Mouse (Mus musculus) stomach, postnatal 0 days (tissue): ENCODE measurements at regions not wholly inside any gene's neighbourhood (a gene's known extent, or its start where the extent isn't known, plus 50 kb on each side); places are given as distances from the start of the nearest gene placed in this dataset.

Experiments used
- ATAC-seq: fragments of 200-750 bp; cut with Nextera tagmentation; 2 replicates; pipeline ENCODE4 v1.8.0; 2017; ENCODE audit not compliant: low FRiP score, low TSS enrichment
- DNase-seq: peaks from one replicate; pipeline ENCODE4 v3.0.0-alpha.2; 2016; ENCODE audit warnings: low spot score
- H3K27ac ChIP-seq: fragments of 300-500 bp; sonication (generic); replicated peaks from 2 replicates; pipeline ENCODE4 v1.5.1; 2014; ENCODE audit warnings: mild to moderate bottlenecking, control low read depth
- H3K27me3 ChIP-seq: fragments of 300-500 bp; sonication (generic); 2 replicates; pipeline ENCODE4 v1.6.1; 2014; ENCODE audit warnings: low read length; ENCODE audit not compliant: control insufficient read depth, insufficient read depth
- H3K36me3 ChIP-seq: fragments of 300-500 bp; sonication (generic); 2 replicates; pipeline ENCODE4 v1.6.1; 2014; ENCODE audit warnings: low read length, mixed read lengths; ENCODE audit not compliant: control insufficient read depth, insufficient read depth
- H3K4me1 ChIP-seq: fragments of 300-500 bp; sonication (generic); replicated peaks from 2 replicates; pipeline ENCODE4 v1.6.1; 2014; ENCODE audit warnings: antibody characterized with exemption; ENCODE audit not compliant: control insufficient read depth, insufficient read depth
- H3K4me2 ChIP-seq: fragments of 300-500 bp; sonication (generic); replicated peaks from 2 replicates; pipeline ENCODE4 v1.6.1; 2014; ENCODE audit warnings: low read depth, mild to moderate bottlenecking, control low read depth, moderate library complexity
- H3K4me3 ChIP-seq: fragments of 300-500 bp; sonication (generic); 2 replicates; pipeline ENCODE4 v1.5.1; 2014; ENCODE audit warnings: low read depth, low read length, control low read depth
- H3K9ac ChIP-seq: fragments of 300-500 bp; sonication (generic); 2 replicates; pipeline ENCODE4 v1.6.1; 2014; ENCODE audit warnings: mild to moderate bottlenecking, low read length, control low read depth, mixed read lengths
- H3K9me3 ChIP-seq: fragments of 300-500 bp; sonication (generic); 2 replicates; pipeline ENCODE4 v1.6.1; 2016; ENCODE audit warnings: low read length; ENCODE audit not compliant: control insufficient read depth
- CTCF ChIP-seq: IDR thresholded peaks from 2 replicates; pipeline ENCODE4 v1.5.1; 2016; ENCODE audit warnings: antibody characterized with exemption, low read depth, mild to moderate bottlenecking, moderate library complexity
- EP300 ChIP-seq: optimal IDR thresholded peaks from 2 replicates; pipeline ENCODE3; 2016; ENCODE audit warnings: antibody characterized with exemption
- WGBS: fragments of 180-500 bp; shearing (Covaris S2); extraction: QIAGEN DNeasy Blood & Tissue Kit; methylation state at CpG from one replicate; pipeline ENCODE4 v1.1.7; 2014; 5-methylcytosine and 5-hydroxymethylcytosine counted together

DNA sequence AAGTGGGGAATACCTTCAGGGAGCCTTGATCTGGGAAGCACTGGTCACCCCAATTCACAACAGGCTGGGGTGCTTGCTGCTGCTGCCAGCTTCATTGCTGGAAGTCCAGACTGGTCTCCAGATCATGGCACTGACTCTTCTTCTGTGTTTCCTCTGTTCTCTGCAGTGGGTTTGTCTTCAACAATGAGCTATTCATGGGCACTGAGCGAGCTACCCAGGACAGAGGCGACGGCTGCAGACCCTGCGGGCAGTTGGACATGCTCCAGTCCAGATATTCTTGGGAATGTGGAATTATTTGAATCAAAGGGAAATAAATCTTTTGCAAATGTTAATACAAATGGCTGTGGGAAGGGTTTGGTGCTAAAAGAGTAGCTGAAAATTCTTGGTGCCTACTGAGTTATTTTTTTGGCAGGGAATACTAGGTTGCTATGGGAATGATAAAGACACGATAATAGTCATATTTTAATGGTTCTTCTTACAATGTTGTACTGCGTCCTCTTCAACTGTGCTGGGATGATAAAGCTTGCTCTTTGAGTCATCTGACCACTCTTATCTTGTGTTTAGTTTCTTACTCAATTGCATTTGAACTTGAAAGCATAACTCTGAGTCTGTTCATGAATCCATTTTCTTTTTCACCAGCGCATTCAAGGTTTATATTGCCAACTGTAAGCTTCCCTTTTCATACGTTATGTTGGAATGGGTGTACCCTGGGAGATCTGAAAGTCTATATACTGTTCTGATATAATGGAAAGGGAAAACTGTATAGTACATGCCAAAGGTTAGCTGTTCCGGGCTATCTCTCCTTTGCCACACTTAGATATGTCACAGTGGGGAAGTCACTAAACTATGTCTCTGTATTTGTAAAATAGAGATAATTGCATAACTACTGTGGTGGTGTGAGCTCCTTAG is 120.1 kb upstream of the Map3k1 start:
- no peaks in the 10 kb centered on the region for H3K4me1 ChIP-seq
- no peaks in the 10 kb centered on the region for H3K27me3 ChIP-seq
- H3K4me3 ChIP-seq: no peak overlapping the region
- 63% methylated on average over 9 of the region's 9 CpGs for WGBS
- no peaks in the 10 kb centered on the region for H3K9me3 ChIP-seq
- ATAC-seq: peak; percentile 76
- H3K4me2 ChIP-seq: no peak overlapping the region
- no peak for DNase-seq
- H3K36me3 ChIP-seq: no peaks in the 10 kb centered on the region
- H3K27ac ChIP-seq: no peak overlapping the region
- no peak overlapping the region for H3K9ac ChIP-seq
- no peak for TF ChIP-seq EP300
- no peak for TF ChIP-seq CTCF

DNA sequence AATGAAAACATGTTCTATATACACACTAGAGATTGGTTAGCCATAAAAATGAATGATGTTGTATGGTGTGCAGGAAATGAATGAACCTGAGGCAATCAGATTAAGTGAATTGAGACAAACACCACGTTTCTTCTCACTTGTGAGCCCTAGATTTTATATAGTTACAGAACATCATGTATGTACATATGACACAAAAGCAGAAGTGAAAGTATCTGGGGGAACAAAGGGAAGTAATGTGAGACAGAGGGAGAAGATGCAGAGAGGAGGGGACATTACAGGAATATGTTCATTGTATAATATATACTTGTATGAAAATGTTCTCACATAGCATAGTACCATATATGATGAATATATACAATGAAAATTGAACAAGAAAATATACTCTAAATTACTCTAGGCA is 121.1 kb upstream of the Map3k1 start:
- 56% methylated on average over 1 of the region's 1 CpGs for WGBS
- no peaks in the 10 kb centered on the region for H3K27me3 ChIP-seq
- no peak for ATAC-seq
- H3K4me2 ChIP-seq: no peak overlapping the region
- no peak for DNase-seq
- no peak for TF ChIP-seq EP300
- no peak for TF ChIP-seq CTCF
- no peaks in the 10 kb centered on the region for H3K4me1 ChIP-seq
- H3K4me3 ChIP-seq: no peak overlapping the region
- no peaks in the 10 kb centered on the region for H3K9me3 ChIP-seq
- no peak overlapping the region for H3K9ac ChIP-seq
- H3K27ac ChIP-seq: no peak overlapping the region
- H3K36me3 ChIP-seq: no peaks in the 10 kb centered on the region

DNA sequence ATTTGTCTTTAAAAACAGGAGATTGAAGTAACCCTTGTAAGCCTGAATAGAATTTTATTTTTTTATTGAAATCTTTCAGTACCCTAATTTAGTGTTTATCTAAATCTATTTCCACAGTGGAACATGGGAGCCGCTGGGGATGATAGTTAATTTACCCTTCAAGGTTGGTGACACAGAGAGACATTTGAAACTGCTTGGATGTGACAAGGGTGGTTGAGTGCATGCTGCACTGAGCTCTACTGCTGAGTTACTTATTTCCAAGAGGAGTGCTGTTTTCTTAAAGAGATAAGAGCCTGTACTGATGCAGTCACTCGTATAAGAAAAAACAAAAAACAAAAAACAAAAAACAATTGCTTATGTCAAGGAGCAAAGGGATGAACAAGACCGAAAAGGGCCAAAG is 123.7 kb upstream of the Map3k1 start:
- Histone ChIP-seq H3K4me3 (no peak overlapping the region), H3K9me3 (no peaks in the 10 kb centered on the region), H3K27ac (no peak overlapping the region), H3K9ac (no peak overlapping the region), H3K27me3 (no peaks in the 10 kb centered on the region), H3K36me3 (no peaks in the 10 kb centered on the region), H3K4me1 (peaks cover 4% of the 10 kb centered on the region; the same call in 1 of the 2 replicates), H3K4me2 (no peak overlapping the region)
- DNase-seq: no peak
- WGBS: 84% methylated on average over 3 of the region's 3 CpGs
- TF ChIP-seq CTCF: no peak
- TF ChIP-seq EP300: no peak
- ATAC-seq: no peak

DNA sequence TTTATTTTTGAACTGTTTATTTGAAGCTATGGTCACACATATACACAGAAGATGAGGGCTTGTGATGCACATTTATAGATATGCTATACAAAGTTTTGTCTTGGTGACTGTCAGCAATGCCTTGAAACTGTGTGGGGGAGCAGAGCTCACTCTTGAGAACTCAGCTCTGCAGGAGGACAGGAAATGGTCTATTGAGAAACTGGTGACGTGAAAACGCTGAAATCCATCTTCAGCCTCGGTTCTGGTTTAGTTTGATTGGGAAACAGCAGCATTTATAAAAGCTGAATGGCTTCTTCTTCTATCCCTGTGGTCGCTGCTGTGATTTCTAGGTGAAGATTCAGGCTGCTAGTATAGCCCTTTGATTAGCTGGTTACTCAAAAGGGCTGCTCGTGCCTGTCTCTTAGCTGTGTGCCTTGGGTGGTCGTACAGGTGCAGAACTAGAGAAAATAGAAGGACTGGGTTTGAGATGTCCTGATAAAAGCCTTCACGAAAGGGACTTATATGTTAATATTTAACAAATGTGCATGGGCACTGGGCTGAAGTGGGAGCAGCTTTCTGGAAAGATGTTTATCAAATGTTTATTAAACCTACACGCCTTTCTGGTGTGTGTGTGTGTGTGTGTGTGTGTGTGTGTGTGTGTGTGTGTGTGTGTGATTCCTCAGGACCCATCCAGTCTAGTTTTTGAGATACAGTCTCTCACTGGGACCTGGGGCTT is 124.9 kb upstream of the Map3k1 start:
- Histone ChIP-seq H3K4me3 (no peak overlapping the region), H3K9me3 (no peaks in the 10 kb centered on the region), H3K9ac (no peak overlapping the region), H3K4me1 (peaks cover 4% of the 10 kb centered on the region; the same call in 1 of the 2 replicates), H3K4me2 (no peak overlapping the region), H3K27me3 (no peaks in the 10 kb centered on the region), H3K27ac (no peak overlapping the region), H3K36me3 (no peaks in the 10 kb centered on the region)
- ATAC-seq: no peak
- no peak for DNase-seq
- 46% methylated on average over 8 of the region's 8 CpGs for WGBS
- TF ChIP-seq EP300 (no peak), CTCF (no peak)

DNA sequence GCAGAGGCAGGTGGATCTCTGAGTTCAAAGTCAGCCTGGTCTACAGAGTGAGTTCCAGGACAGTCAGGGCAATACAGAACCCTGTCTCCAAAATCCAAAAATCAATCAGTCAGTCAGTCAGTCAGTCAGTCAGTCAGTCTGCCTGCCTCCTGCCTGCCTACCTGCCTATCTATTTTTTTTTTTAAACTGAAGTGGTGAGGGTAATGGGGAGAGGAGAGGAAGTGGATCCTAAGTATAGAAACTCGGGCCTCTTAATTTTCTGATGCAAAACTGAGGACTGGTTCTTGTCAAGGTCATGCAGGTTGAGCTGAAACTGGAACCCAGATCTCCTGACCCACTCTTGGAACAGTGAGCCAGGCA is 126.9 kb upstream of the Map3k1 start:
- peak overlapping the region; percentile 56; the same call in 1 of the 2 replicates for H3K27ac ChIP-seq
- ATAC-seq: no peak
- 77% methylated on average over 1 of the region's 1 CpGs for WGBS

More for the DNA sequence above, 126.9 kb upstream of the Map3k1 start:
- H3K27me3 ChIP-seq: no peaks in the 10 kb centered on the region
- peaks cover 6% of the 10 kb centered on the region for H3K4me1 ChIP-seq
- no peaks in the 10 kb centered on the region for H3K9me3 ChIP-seq
- no peaks in the 10 kb centered on the region for H3K36me3 ChIP-seq
- H3K4me2 ChIP-seq: no peak overlapping the region
- no peak for DNase-seq
- H3K4me3 ChIP-seq: no peak overlapping the region
- TF ChIP-seq CTCF (no peak), EP300 (no peak)
- no peak overlapping the region for H3K9ac ChIP-seq
